Mouse (Mus musculus) layer of hippocampus, postnatal 36 days (tissue): ENCODE measurements around the gene Tmem179b. TPM values are rescaled to one million over a fixed set of nuclear protein-coding genes. Genes with fewer than 3 reads are reported as not detected.
A peak's percentile ranks its signal among the peaks of the same experiment; 100 is the strongest.

Experiments
- DNase-seq, 2 experiments: peaks; one replicate each; pipeline ENCODE4 v3.0.0; 2022
- total RNA-seq, 2 experiments: library from RNA; stranded (reverse); gene quantifications; 2 replicates each; pipeline ENCODE4 v1.2.3; 2021

Tmem179b gene
- total RNA-seq: 1 to 10 TPM; 9.4 to 9.9 TPM

DNA sequence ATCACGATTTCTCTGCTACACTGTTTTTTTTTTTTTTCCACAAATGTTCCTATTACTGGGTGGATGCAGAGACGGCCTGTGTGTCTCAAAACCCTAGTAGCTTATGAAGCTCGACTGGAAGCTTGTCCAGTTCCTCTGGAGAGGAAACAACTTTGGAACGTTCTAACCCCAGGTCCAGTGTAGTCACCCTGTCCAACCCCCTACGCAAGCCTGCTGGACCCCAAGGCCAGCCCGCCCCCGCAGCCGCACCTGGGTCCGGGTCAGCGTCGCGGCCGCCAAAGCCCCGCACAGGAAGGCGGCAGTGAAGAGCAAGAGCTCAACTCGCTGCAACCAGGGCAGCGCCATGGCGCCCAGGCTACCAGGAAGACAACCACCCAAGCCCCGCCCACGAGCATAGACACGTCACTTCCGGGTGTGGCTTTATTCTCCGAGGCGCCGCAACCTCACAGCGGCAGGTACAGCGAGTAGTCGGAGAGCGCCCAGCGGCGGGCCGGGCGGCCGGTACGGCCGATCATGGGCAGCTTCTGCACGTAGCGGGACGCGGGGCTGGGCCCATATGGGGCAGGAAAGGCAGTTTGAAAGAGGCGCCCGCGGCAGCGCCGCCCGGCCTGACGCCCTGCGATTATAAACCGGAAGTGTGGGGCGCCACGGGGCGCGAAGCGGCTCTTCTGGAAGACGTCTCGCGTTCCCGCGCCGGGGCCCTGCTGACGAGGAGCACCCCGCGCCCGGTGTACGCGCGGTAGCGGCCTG lies at the start of gene Tmem179b:
Tmem179b (minus strand) TSS at position 382 of the 750 bp plus-strand sequence.
- DNase-seq: peak; percentile 96 to 97

DNA sequence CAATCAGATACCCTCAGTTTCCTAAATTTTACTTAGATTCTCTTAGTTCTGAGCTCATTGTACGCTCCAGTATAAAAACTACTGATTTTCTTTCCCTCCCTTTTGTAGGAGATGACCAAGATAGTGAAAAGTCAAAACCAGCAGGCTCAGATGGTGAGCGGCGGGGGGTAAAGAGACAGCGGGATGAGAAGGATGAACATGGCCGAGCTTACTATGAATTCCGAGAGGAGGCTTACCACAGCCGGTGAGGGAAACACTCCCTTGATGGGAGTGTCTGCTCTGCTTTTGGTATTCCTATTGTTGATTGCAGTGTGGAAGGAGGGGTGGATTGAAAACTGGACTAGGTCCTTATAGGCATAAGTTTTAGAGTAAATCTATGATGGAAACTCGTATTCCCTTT lies 48.4 kb upstream of the Tmem179b start:
- DNase-seq: no peak

- DNase-seq: no peak
Measured at GRCm38 (mm10) chr19:8821146-8821545, 46.9 kb upstream of the Tmem179b start.

DNA sequence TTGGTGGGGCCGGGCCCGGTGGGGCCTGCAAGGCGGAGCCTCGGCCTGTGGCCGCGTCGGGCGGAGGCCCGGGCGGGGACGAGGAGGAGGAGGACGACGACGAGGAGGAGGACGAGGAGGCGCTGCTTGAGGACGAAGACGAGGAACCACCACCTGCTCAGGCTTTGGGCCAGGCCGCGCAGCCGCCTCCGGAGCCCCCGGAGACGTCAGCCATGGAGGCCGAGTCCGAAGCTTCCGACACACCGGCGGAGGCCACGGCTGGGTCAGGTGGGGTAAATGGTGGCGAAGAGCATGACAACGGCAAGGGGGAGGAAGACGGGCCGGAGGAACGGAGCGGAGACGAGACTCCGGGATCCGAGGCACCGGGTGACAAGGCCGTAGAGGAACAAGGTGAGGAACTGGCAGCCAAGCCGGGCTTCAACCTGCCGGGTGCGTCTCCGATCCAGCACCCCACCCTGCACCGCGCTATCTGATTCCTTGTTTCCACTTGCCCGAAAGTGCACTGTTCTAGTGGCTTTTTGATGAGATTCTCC lies 46.2 kb upstream of the Tmem179b start:
- DNase-seq: no peak

DNA sequence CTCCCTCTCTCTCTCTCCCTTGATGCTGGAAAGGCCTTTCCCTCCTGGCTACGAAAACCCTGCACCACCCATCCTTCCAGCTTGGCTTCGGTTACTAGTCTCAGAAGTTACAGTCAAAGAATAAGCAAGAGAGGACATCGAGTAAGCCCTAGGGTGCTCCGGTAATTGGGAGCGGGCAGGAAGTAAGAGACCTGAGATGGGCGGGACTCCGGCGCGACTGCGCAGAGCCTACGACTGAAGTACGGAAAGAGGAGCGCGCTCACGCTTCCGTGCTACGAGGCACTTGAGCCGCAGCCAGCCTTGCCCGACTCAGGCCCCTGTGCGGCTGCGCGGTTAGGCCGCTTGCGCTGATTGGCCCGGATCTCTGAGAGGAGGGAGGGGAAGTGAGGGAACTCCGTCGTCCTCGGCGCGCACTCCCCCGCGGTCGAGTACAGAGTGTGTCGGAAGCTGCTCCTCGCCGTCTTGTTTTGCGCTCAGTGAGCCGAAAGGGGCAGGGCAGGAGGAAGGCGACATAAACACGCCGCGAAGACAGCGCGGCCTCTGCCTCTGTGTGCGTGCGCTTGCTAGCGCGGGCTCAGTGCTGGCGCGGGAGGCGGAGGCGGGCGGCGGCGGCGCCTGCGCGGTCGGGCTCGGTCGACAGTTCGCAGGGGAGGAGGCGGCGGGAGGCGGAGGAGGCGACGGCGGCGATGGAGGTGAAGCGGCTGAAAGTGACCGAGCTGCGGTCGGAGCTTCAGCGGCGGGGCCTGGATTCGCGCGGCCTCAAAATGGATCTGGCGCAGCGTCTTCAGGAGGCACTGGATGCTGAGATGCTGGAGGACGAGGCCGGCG lies 45.5 kb upstream of the Tmem179b start, which contains the start of gene Hnrnpul2:
Hnrnpul2 (plus strand) TSS at position 415 of the 828 bp plus-strand sequence.
- DNase-seq: peak; percentile 99

GRCm38 (mm10) chr19:8818801-8819595 lies 44.7 kb upstream of the Tmem179b start, which contains the start of gene Ttc9c:
Gene Ttc9c, minus strand, starts transcription at chr19:8819333.
- DNase-seq: peak; percentile 95 to 97

- no peak for DNase-seq
Measured at GRCm38 (mm10) chr19:8818301-8818798, 44.1 kb upstream of the Tmem179b start.

GRCm38 (mm10) chr19:8817001-8817400 lies 42.7 kb upstream of the Tmem179b start:
- DNase-seq: no peak

DNA sequence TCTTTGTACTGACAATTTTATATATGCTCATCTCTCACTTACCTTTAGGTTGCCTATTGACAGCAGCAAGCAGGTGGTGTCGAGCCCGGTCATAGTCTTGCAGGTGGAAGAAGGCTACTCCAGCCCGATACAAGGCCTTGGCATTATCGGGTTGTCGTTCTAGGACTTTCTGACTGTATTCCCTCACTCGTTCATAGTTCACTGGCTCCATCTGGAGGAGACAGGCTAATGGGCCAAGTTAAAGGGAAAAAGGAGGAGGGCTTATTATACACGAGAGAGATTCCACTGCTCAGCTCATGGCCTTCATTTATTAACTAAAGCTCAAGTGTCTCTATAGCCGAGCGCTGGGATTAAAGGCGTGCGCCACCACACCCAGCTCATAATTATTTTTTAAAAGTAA lies 41.5 kb upstream of the Tmem179b start:
- no peak for DNase-seq

GRCm38 (mm10) chr19:8806810-8807209 lies 32.5 kb upstream of the Tmem179b start:
- DNase-seq: no peak

DNA sequence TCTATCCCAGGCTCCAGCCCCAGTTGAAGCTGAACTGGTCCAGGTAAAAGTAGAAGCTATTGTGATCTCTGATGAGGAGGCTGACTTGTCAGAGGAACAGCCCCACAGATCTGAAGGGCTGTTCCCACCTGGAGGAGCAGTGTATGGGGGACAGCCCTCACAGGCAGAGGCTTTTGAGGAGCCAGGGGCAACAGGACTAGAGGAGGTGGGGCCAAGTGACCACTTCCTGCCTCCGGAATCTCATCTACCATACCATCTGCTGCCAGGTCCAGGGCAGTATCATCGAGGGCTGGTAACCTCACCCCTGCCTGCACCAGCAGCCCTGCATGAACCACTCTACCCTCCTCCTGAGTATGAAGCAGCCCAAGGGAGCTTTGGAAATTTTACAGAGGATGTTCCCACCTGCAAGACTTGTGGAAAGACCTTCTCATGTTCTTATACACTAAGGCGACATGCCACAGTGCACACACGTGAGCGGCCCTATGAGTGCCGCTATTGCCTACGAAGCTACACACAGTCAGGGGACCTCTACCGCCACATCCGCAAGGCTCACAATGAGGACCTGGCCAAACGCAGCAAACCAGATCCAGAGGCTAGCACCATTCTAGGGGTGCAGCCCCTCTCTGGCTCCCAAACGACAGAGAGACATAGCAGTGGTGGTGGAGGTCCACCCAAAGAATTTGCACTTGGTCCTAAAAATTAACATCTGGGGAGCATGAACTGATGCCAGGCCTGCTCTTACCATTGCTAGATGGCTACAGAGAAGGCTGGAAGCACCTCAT lies 29.8 kb upstream of the Tmem179b start:
- no peak for DNase-seq

GRCm38 (mm10) chr19:8803204-8803780 lies 29.0 kb upstream of the Tmem179b start:
- DNase-seq: no peak

- DNase-seq: peak; percentile 93 to 95
Measured at GRCm38 (mm10) chr19:8802130-8802821, 28.0 kb upstream of the Tmem179b start, which contains the start of gene Zbtb3. Gene Zbtb3, plus strand, starts transcription at chr19:8802555.

DNA sequence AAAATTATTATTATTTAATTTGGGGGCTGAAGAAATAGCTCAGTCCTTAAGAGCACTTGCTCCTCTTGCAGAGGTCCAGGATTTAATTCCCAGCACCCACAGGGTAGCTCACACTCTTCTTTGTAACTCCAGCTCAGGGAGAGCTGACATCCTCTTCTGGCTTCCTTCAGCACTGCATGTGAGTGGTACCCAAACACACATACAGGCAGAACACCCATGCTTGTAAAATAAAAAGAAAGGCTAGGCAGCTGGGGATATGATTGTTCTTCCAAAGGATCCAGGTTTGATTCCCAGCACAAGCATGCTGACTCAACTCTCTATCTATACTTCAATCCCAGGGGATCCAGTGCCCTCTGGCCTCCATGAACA lies 24.7 kb upstream of the Tmem179b start:
- DNase-seq: no peak

GRCm38 (mm10) chr19:8798264-8798946 lies 24.1 kb upstream of the Tmem179b start, which contains the start of gene Polr2g:
Gene Polr2g, minus strand, starts transcription at chr19:8798577.
- peak; percentile 86 to 90 for DNase-seq

- DNase-seq: no peak
Measured at GRCm38 (mm10) chr19:8790171-8790570, 15.9 kb upstream of the Tmem179b start.

- no peak for DNase-seq
Measured at GRCm38 (mm10) chr19:8789171-8789570, 14.9 kb upstream of the Tmem179b start.

DNA sequence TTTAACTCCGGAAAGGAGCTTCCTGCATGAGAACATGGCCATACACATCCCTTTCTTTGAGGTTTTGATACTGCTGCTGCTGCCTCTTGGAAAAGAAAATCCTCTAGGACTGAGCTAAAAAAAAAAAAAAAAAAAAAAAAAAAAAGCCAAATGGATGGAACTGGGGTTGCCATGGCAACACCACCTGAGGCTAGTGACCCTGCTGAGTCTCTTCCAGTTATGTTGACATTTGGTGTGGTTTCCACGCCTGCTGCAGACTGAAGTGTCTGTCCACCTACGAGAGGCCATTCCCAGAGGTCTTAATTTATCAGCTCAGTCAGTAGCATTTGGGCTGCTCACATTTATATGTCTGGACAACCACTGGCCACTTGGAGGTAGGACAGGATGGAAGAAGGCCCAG lies 14.3 kb upstream of the Tmem179b start:
- DNase-seq: no peak

GRCm38 (mm10) chr19:8786008-8786781 lies 11.9 kb upstream of the Tmem179b start, which contains the start of gene Taf6l:
Gene Taf6l, minus strand, starts transcription at chr19:8786417.
- peak; percentile 85 to 89 for DNase-seq
